ENCODE assay signal across 8 mouse cellular contexts in genomic region chr8:13287304-13287691, GRCm38 (mm10). TPM values are rescaled to one million over a fixed set of nuclear protein-coding genes. Genes with fewer than 3 reads are reported as not detected.
DNase-seq lines count a peak whose midpoint lies in the region; ATAC-seq lines count a peak whose summit lies in the region.

No protein-coding gene starts in this region.

- H3K4me2 ChIP-seq in hindbrain, embryonic 12.5 days (replicated peaks), result peak overlapping the region; percentile 91

- H3K4me3 ChIP-seq in hindbrain, embryonic 12.5 days, result peak overlapping the region; percentile 86

- peak overlapping the region; percentile 89 for H3K27ac ChIP-seq in hindbrain, embryonic 12.5 days

- H3K36me3 ChIP-seq in hindbrain, embryonic 12.5 days, result peaks cover 7% of the 10 kb centered on the region; the same call in 1 of the 2 replicates

- H3K27me3 ChIP-seq in hindbrain, embryonic 12.5 days, result no peaks in the 10 kb centered on the region

- peaks cover 23% of the 10 kb centered on the region for H3K4me1 ChIP-seq in hindbrain, embryonic 12.5 days

- peak overlapping the region; percentile 84 for H3K9ac ChIP-seq in hindbrain, embryonic 12.5 days

- no peak for ATAC-seq in hindbrain, embryonic 12.5 days (ENCODE audit: low FRiP score)

- peak; percentile 81 for DNase-seq in T-cell, adult 2 months (ENCODE audit: low spot score)
- DNase-seq in cerebellum, postnatal 14 days, result peak; percentile 88 to 89
- peak; percentile 75 to 78 for DNase-seq in frontal cortex, postnatal 10 days (ENCODE audit: low spot score in 2 of 2)
- DNase-seq in layer of hippocampus, postnatal 10 days (ENCODE audit: low spot score in 2 of 2), result peak; percentile 74 to 78
- DNase-seq in lung, postnatal 36 days, result peak; percentile 96
- DNase-seq in retina, postnatal 1 day, result peak; percentile 91
- DNase-seq in thymus, postnatal 36 days, result peak; percentile 74 to 85

- H3K9me3 ChIP-seq in hindbrain, embryonic 12.5 days (replicated peaks), result no peaks in the 10 kb centered on the region

- under 1% methylated on average over 32 of the region's 34 CpGs for WGBS in hindbrain, embryonic 12.5 days

RNA-seq across cellular contexts. Expression of gene Dcun1d2, which starts 0.6 kb away (rescaled TPM):
- 30.6 and 32.4 TPM in 2 replicates for polyA plus RNA-seq in hindbrain, embryonic 12.5 days (2016; fragmentation: Nextera tagmentation; extraction: Ambion mirVana)
- 10 to 100 TPM; 27.6 to 29.7 TPM for total RNA-seq in layer of hippocampus, postnatal 10 days (2021)

RNA-seq across cellular contexts. Expression of gene Tmco3, which starts 0.7 kb away (rescaled TPM):
- 49.5 and 59.4 TPM in 2 replicates for polyA plus RNA-seq in hindbrain, embryonic 12.5 days (2016; fragmentation: Nextera tagmentation; extraction: Ambion mirVana)
- total RNA-seq in layer of hippocampus, postnatal 10 days (2021), result 10 to 100 TPM; 43.8 to 45.6 TPM

RNA-seq across cellular contexts. Expression of gene Adprhl1, which starts 33.3 kb away (rescaled TPM):
- 0.25 and 0.40 TPM in 2 replicates for polyA plus RNA-seq in hindbrain, embryonic 12.5 days (2016; fragmentation: Nextera tagmentation; extraction: Ambion mirVana)
- 1 to 10 TPM; 2.2 to 3.1 TPM for total RNA-seq in layer of hippocampus, postnatal 10 days (2021)

RNA-seq across cellular contexts. Expression of gene Tfdp1, which starts 51.3 kb away (rescaled TPM):
- 144 and 147 TPM in 2 replicates for polyA plus RNA-seq in hindbrain, embryonic 12.5 days (2016; fragmentation: Nextera tagmentation; extraction: Ambion mirVana)
- total RNA-seq in layer of hippocampus, postnatal 10 days (2021), result 10 to 100 TPM; 70.9 to 75.2 TPM
